Mouse (Mus musculus): ENCODE results near the gene Thoc5.

- TF ChIP-seq TAL1 (IDR thresholded peaks at IDR 0.05; ENCODE audit: low read length) (no peak), GATA1 (IDR thresholded peaks at IDR 0.05; ENCODE audit: low read length) (no peak)
Observed at GRCm38 (mm10) chr11:4874551-4874950, 20.6 kb upstream of the Thoc5 start.
